Mouse (Mus musculus) gastrocnemius, postnatal 14 days (tissue): ENCODE data around the gene Dnajb1. TPM values are rescaled to one million over a fixed set of nuclear protein-coding genes. Genes with fewer than 3 reads are reported as not detected.
"Not testable (repeated sequence)": the region's sequence is repeated elsewhere in the genome, so short reads cannot be mapped to it uniquely, and the experiment has no call there.

Source experiments
- DNase-seq: peaks from one replicate; pipeline ENCODE4 v3.0.0; 2021; ENCODE audit warnings: mixed read lengths
- intact Hi-C: fragments of 180-260 bp; cut with DNase I; formaldehyde crosslinking; loops from one replicate; pipeline ENCODE4 v1.15.1; 2025; ENCODE audit warnings: low total_unique reads
- total RNA-seq, 2 experiments: library from RNA; stranded (reverse); gene quantifications; 2 replicates each; pipeline ENCODE4 v1.2.3; 2021

Dnajb1 gene
- total RNA-seq, 2 experiments from 2014 or later, result 7.0 to 7.4 TPM

DNA sequence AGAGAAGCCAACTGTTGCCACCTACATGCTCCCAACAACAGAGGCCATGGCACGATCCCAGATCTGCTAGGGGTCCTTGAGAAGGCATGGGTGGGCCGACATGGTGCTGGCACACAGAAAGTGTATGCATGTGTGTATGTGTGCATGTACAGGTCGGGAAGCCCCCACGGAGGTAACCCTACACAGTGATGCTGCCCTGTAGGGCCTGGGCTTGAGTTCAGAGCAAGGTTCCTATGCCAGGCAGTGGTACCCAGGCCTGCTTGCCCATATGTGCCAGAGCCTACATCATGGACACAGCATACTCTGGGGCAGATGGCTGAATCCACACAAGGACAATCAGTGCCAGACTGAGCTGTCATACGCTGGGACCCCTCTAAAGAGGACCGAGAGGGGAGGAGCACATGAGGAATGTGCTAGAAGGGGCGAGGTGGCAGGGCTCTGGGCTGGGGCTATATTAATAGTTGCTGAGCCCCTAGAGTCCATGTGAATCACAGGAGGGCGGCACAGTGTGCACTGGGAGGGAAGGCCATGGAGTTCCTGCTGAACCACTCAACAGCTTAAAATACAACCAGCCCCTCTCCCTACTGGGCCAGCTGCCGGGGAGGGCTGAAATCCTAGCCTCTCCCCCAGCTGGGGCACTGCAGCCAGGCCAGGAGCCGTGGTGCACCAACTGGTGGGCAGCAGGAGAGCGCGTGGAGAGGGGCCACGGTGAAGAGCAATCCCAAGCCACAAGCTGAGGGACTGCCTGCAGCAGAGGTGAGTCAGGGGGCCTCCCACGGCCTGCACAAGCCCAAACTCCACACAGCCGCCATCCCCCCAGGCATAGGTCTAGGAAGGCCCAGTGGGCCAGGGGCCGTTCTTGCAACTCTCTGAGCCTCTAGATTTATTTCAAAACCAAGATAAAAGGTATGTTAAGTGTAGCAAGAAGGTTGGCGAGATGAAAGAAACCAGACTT, 32.2 kb upstream of the Dnajb1 start:
- intact Hi-C loops, result no loop called here
- peak; percentile 67 for DNase-seq

DNA sequence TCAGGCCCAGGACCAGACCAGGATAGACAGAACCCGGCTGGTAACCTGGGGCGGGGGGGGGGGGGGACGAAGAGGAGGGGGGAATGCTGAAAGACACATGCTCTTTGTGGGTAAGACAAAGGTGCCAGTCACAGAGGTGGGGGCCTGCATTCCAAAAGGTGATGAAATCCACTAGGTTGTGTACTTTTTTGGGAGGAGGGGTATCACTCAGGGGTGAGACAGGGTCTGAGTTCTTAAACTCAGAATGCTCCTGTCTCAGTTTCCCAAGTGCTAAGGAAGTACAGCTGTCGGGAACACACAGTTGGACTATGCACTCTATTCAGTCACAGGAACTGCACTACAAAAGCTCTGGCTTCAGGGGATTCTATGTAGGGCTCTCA, 31.5 kb upstream of the Dnajb1 start:
- no peak for DNase-seq
- intact Hi-C loops, result no loop called here

DNA sequence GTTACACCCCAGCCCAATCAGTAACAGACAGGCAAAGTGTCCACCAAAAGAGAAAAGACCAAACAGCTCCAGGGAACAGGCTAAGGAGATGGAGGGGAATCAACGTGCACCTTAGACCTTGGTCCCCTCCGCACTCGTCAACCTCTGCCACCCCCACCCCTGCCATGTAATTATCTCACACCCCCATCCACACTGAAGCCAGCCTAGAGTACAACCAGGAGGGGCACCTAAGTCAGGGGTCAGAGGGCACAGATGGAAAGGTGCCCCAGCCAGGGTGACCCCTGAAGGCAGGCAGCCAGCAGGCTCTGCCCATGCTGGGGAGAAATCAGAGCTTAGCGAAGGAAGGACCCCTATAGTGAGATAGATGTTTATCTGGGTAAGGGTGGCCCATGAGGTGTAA, 31.1 kb upstream of the Dnajb1 start:
- intact Hi-C loops, result no loop called here
- no peak for DNase-seq

DNA sequence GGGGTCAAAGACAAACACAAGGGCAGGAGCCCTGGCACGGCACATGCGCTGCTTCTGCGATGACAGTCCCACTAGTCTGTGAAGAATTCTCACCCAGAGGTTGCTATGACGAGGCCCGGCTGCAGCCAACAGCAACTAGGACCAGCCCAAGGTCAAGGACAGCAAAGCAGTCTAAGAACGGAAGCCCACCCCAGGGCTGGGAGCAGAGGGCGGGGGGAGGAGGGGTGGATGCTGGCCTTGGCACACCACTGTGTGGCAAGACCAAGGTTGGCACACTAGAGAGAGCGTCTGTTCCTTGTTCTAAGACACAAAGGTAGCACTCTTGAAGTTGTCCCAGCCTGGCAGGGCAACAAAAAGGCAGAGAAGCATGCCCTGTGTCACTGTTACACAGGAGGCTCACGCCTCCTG, 30.6 kb upstream of the Dnajb1 start:
- intact Hi-C loops, result no loop called here
- DNase-seq, result no peak

DNA sequence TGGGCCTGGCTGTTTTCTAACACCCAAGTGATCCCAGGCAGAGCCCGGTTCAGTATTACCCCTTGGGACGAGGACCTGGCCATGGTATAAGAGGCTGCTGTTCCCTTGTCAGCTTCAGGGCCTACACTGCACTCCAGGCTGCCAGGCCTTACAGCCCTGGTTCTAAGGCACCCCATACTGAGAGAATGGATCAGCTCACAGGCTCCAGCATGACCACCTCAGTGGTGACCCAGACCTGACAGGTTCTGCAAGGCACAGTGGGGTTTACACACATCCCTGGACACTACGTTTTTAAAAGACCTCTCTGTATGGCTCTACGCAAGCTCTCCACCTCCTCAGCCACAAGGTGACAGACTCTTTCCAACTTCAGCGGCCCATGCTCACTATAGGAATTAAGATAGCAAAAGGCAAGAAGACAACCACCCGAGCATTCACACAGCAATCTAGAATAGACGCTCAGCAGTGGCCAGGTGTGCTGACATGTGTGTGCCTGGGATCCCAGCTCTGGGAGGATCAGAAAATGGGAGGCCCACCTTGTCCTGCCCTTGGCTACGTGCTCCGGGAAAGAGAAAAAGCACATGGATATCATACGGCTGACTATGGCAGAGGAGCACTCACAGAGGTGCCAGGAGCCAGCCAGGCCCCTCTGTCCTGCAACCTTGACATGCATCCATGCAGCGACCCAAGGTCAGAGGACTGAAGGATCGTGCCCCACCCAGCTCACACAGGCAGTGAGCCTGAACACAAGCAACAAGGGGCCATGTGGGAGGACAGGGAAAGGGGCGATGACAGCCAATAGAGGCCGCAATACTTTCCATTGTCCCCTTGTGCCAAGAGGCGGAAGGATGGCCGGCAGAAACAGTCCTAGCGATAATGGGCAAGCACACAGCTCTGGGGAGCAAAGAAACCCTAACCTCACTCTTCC, 29.6 kb upstream of the Dnajb1 start:
- DNase-seq, result no peak
- intact Hi-C loops, result no loop called here

DNA sequence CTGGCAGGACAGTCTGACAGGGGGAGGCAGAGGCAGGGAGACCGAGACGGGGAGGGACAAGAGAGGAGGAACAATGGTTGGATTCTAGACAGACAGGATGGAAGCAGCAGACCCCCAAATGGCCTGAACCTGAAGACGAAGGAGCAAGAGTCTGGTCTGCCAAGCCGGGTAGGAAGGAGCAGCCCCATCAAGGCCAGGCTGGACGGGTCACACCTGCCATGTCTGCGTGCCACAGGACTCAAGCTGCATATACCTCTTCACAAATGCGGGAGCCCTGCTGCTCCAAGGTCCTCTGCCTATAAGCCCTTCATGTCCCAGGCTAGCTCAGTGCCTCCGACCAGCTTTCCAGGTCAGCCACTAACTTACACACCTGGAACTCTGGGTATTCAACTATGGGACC, 28.3 kb upstream of the Dnajb1 start:
- no peak for DNase-seq
- intact Hi-C loops, result no loop called here

DNA sequence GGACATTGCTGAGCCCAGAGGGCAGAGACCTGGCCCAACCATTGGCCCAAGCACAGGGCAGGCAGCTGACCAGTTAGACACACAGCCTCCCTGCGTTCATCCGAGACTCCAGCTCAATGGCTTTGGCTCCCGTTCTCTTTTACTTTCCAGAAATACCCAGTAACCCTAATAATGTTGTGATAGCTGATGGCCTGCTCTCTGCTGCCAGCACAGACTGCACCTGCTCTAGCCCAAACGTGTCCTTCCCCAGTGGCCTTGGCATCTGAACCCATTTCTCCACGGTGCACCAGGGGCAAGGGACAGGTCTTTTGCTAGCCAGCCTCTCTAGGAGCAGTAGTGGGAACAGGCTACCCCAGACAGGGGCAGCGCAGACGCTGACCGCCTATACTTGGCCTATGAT, 27.2 kb upstream of the Dnajb1 start:
- no peak for DNase-seq
- intact Hi-C loops, result no loop called here

DNA sequence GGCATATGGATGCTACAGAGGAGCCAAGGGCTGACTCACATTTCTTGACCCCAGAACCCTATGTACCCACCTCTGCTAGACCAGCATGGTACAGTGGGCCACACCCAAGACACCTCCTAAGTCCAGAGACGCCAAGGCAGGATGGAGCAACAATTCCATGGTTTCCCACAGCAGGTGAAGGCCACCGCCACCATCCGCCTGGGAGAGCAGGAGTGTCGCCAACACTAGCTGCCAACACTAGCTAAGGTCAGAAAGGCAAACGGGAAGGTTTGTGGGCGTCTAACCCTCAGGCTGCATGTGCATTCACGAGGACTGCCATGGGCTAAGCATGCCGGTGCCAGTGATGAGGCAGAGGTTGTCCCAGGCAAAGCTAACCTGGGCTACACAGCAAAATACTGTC, 25.8 kb upstream of the Dnajb1 start:
- DNase-seq, result peak; percentile 2
- intact Hi-C loops, result no loop called here

DNA sequence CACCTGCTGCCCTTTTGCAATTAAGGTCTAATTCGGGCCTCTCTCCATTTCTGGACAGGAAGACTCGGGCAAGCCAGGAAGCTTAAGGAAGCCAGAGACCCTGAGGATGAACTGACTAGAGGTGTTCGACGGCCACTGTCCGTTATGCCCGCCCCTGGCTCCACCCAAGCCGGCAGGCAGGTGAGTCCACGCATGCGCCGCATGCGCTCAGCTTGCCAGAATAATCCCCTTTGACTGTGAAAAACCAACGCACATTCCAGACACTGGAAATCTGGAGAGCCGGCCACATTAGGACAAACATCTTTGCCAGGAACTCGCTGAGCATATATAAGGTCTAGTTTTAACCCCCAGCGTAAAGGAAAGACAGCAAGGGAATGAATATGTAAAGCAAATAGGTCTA, 24.8 kb upstream of the Dnajb1 start:
- DNase-seq, result no peak
- intact Hi-C loops, result no loop called here

DNA sequence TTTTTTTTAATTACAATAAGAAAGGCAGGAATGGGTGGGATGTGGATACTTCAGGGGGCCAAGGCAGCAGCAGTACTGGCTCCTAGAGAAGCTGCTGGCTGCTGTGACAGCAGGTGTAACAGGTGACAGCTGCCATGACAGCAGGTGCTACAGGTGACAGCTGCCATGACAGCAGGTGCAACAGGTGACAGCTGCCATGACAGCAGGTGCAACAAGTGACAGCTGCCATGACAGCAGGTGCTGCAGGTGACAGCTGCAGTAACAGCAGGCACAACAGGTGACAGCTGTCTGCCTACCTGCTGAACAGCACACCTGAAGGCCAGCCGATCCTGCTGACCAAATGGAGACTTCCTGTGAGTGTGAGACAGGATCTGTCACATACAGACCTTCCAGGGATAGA, 23.2 kb upstream of the Dnajb1 start:
- intact Hi-C loops, result no loop called here
- no peak for DNase-seq

DNA sequence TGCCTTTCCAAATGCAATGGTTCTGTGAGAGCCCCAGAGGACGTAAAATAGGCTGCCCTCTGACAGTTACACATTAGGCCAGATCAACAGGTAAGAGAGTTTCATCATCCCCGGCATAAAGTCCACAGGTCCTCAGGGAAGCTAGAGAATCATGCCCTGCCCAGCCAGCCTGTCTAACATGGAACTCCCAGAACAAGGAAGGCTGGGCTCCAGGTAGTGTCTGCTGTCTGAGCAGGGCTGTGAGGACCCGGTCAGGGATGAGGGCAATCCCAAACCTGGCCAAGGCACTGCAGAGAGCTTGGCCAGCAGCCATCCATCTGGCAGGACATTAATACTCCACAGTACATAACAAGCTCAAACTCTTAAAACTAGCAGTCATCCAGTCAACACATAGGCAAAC, 22.7 kb upstream of the Dnajb1 start:
- DNase-seq, result no peak
- intact Hi-C loops, result no loop called here

DNA sequence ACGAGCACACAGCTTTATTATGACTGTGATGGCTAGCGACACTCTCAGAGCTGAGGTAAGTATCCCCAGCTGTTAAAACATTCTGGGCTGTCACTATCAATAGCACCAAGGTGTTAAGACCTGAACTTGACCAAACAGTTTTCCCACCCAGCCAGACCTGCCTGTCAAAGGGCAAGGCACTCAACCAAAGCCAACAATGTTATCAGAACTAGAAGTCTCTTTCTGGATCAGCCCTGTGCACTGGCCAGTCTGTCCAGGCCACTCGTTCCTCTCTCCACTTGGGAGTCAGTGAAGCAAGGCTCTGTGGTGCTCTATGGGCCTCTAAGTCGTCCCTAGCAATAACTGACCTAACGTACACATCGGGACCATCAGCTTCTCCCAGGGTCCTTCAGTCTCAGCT, 20.3 kb upstream of the Dnajb1 start:
- intact Hi-C loops, result no loop called here
- DNase-seq, result no peak

DNA sequence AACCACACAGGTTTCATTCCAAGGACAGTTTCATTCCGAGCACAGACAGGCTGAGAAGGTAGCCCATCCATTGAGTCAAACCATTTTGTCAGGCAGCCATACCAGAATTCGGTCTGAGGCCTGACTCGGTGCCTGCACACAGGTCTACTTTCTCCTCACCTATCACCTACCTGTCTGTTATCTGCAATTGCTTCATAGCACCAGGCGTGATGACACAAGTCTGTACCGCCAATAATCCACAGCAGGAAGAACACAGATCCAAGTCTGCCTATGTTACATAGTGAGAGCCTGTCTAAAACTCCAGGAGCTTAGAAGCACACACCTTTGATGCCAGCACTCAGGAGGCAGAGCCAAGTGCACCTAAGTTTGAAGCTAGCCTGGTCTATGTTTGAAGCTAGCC, 19.1 kb upstream of the Dnajb1 start:
- DNase-seq, result no peak
- intact Hi-C loops, result no loop called here

DNA sequence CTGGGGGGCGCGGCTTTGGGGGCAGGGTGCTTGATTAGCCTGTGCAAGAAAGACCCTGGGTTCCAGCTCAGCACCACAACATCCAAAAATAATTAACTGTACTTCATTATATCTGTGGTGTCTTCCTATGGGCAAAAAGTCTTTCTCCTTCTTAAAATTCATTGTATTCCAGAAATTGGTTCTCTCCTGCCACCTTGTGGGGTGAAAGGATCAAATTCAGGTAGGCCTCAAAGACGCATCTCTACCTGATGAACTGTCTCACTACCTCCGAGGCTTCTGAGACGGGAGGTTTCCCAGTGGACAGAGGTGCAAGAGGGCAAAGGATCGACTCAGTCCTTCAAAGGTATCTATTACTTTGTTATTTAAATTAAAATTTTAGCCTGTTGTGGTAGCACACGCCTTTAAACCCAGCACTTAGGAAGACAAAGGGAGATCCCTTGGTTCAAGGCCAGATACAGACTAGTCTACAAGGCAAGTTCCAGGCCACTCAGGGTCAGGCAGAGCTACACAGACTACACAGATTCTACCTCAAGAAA, 17.4 kb upstream of the Dnajb1 start:
- intact Hi-C loops, result no loop called here
- DNase-seq, result no peak

DNA sequence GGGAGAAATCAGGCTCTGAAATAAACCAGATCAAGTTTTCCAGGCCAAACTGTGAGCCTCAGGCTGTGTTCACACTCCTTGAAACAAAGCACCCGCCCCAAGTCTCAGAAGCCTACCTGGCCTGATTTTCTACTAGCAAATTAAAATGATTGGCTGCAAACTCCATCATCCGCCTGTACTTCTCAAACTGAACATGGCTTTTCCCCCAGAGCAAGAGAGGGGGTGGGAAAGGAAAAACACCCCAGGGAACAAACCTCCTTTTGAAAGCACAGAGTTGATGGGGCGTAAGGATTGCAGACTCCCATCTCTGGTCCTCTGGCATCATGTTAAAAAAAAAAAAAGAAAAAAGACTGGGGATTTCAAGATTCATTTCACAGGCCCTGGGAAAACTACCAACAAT, 15.3 kb upstream of the Dnajb1 start:
- no peak for DNase-seq
- intact Hi-C loops, result no loop called here

DNA sequence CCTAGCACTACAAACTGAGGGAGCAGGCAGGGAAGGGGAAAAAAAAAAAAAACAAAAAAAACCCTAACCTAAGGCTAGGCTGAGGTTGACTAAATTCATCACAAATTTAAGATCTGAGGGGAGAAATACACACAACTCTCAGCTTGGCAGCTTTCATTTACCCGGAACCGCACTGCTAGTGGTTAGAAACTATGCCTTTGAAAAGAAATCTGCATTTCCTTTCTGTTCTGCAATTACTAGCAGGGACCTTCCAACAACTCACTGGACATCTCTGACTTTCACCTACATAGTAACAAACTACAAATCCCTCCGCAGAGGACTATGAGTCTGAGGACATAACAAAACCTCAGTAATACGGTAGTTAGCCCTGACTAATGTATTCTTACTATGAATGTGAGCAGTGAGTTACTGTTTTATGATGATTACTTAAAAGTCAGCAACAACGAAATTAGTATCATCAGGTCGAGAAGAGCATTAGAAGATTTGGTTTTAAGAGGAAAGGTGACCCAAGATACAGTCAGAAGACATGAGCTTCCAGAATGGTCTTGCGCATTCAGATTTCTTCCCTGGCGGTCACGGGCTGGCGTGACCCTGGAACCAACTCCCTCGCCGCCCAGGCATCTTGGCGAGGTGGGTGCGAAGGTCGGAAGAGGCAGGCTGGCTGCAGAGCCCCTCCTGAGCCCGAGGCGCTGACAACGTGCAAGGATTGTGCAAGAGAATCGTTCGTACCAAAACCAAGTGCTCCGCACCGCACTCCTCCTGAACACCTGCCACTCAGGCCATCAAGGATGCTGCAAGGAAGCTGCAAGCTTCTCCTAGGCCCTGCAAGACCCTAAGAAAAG, 14.4 kb upstream of the Dnajb1 start:
- intact Hi-C loops, result no loop called here

DNA sequence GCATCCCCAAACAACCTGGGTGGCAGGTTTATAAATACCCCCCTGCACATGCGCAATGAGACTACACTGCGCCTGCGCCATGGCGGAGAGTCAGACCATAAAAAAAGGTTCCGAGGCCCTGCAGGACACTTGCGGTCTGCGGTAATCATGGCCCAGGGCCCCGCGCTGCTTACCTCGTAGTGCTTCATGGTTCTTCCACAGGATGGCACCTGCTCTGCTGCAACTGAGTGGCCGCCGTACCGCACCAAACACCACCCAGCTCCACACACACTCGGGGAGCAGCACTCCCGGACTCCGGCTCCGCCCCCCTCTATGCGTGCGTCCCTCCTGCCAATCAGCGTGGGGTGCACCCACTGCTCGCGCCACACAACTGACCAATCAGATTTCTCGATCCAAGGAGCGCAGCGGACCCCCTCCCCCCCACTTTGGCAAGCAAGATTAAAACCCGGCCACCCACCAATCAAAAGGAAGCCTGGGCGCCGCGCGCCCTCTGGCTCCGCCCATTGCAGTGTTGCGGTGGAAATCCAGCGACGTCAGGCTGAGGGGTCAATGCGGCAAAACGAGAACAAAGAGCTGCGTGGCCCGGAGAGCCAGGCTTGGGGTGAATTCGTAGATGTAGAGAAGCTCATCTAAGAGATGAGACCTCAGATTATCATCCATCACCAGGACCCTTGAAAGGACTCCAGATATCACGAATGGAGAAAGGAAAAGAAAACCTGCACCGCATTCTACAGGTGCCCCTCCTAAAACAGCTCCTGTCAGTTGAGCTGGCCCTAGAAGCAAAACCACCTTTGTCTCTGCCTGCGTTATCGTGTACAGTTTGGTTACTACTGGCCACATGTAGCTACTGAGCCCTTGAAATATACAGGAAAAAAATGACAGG, 13.6 kb upstream of the Dnajb1 start:
- intact Hi-C loops, result no loop called here
- peak; percentile 96 for DNase-seq

More for the DNA sequence above, 14.4 kb upstream of the Dnajb1 start:
- no peak for DNase-seq

DNA sequence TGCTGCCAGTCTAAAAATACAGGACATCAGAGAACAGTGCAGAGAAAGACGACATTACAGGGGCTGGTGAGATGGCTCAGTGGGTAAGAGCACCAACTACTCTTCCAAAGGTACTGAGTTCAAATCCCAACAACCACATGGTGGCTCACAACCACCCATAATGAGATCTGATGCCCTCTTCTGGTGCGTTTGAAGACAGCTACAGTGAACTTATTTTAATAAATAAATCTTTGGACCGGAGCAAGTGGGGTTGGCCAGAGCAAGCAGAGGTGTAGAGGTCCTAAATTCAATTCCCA, 13.0 kb upstream of the Dnajb1 start:
- intact Hi-C loops, DNase-seq: not testable (repeated sequence)

DNA sequence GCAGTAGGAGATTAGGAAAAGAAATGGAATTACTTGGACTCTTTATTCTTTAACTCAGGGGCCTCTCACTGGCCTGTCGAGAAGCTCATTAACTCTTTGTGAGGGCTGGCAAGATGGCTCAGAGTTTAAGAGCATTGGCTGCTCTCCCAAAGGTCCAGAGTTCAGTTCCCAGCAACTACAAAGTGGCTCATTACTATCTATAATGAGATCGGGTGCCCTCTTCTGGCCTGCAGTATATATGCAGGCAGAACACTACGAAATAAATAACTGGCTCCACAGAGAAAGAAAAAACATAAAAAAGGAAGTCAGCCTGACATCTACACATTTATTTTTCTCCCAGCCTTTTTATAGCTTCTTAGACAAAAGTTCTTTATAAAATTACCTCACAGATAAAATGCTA, 11.6 kb upstream of the Dnajb1 start:
- intact Hi-C loops, result no loop called here
- DNase-seq, result no peak
